Mouse (Mus musculus) MEL (cell line): ENCODE data around the gene Pak6. TPM values are rescaled to one million over a fixed set of nuclear protein-coding genes. Genes with fewer than 3 reads are reported as not detected.
A peak's percentile ranks its signal among the peaks of the same experiment; 100 is the strongest.

ENCODE experiments used
- DNase-seq: peaks from one replicate; pipeline ENCODE4 v3.0.0; 2011; ENCODE audit warnings: low read depth, low spot score
- H3K27ac ChIP-seq: 2 replicates; pipeline ENCODE4 v1.5.1; 2012; ENCODE audit warnings: low read depth, mild to moderate bottlenecking, control low read depth, low read length, moderate library complexity; ENCODE audit not compliant: control insufficient read depth
- H3K27me3 ChIP-seq, 2 experiments: fragments of 150-350 bp in 1 of 2; sonication (generic) in 1 of 2; 2 replicates each; pipeline ENCODE4 v1.6.1; 2012; ENCODE audit warnings: low read length in 2 of 2, mild to moderate bottlenecking in 2 of 2, improper control_type of control experiment in 1 of 2, moderate library complexity in 1 of 2; ENCODE audit not compliant: insufficient read depth in 2 of 2, control insufficient read depth in 1 of 2
- H3K36me3 ChIP-seq, 2 experiments: 2 replicates each; pipeline ENCODE4 v1.6.1; 2012 to 2014; ENCODE audit warnings: low read length in 2 of 2, improper control_type of control experiment in 1 of 2, inconsistent platforms in 1 of 2, mild to moderate bottlenecking in 1 of 2; ENCODE audit not compliant: insufficient read depth in 2 of 2, control insufficient read depth in 1 of 2
- H3K4me1 ChIP-seq, 2 experiments: fragments of 150-350 bp in 1 of 2; sonication (generic) in 1 of 2; 2 replicates each; pipeline ENCODE4 v1.6.1; 2012; ENCODE audit warnings: low read length in 2 of 2, improper control_type of control experiment in 1 of 2, mild to moderate bottlenecking in 1 of 2; ENCODE audit not compliant: insufficient read depth in 2 of 2, control insufficient read depth in 1 of 2
- H3K4me3 ChIP-seq, 2 experiments: fragments of 150-350 bp in 1 of 2; sonication (generic) in 1 of 2; 2 replicates each; pipeline ENCODE4 v1.5.1; 2012; ENCODE audit warnings: low read depth in 2 of 2, low read length in 2 of 2, mild to moderate bottlenecking in 2 of 2, moderate library complexity in 2 of 2, control low read depth in 1 of 2, improper control_type of control experiment in 1 of 2; ENCODE audit not compliant: control insufficient read depth in 1 of 2, insufficient read depth in 1 of 2
- H3K79me2 ChIP-seq: 2 replicates; pipeline ENCODE4 v1.6.1; 2012; ENCODE audit warnings: mild to moderate bottlenecking, low read length, moderate library complexity; ENCODE audit not compliant: control insufficient read depth, poor library complexity, insufficient read depth
- H3K9ac ChIP-seq: 2 replicates; pipeline ENCODE4 v1.6.1; 2012; ENCODE audit warnings: low read depth, mild to moderate bottlenecking, control low read depth, low read length, moderate library complexity; ENCODE audit not compliant: control insufficient read depth, poor library complexity, severe bottlenecking
- H3K9me3 ChIP-seq: fragments of 150-350 bp; sonication (generic); replicated peaks from 2 replicates; pipeline ENCODE4 v1.6.1; 2012; ENCODE audit warnings: mild to moderate bottlenecking, low read length, improper control_type of control experiment, moderate library complexity; ENCODE audit not compliant: insufficient read depth
- BHLHE40 ChIP-seq: IDR thresholded peaks from 2 replicates; pipeline ENCODE4 v1.6.1; 2012; ENCODE audit warnings: low read depth, mild to moderate bottlenecking, inconsistent platforms, low read length, improper control_type of control experiment, borderline replicate concordance
- CHD1 ChIP-seq: IDR thresholded peaks from 2 replicates; pipeline ENCODE4 v1.6.1; 2012; ENCODE audit warnings: low read depth, mild to moderate bottlenecking, inconsistent platforms, low read length, improper control_type of control experiment
- CHD2 ChIP-seq: IDR thresholded peaks from 2 replicates; pipeline ENCODE4 v1.6.1; 2011; ENCODE audit warnings: low read length, improper control_type of control experiment
- CTCF ChIP-seq, 3 experiments: IDR thresholded peaks in 2 of 3; conservative IDR thresholded peaks in 1 of 3; 2 replicates each; pipeline ENCODE4 v1.5.1; 2011 to 2012; ENCODE audit warnings: low read length in 3 of 3, low read depth in 2 of 3, mild to moderate bottlenecking in 2 of 3, improper control_type of control experiment in 1 of 3, inconsistent platforms in 1 of 3, mixed read lengths in 1 of 3, moderate library complexity in 1 of 3; ENCODE audit not compliant: control insufficient read depth in 1 of 3, insufficient read depth in 1 of 3, poor library complexity in 1 of 3, severe bottlenecking in 1 of 3
- E2F4 ChIP-seq: IDR thresholded peaks from 2 replicates; pipeline ENCODE4 v1.6.1; 2011; ENCODE audit warnings: low read depth, low read length, improper control_type of control experiment, borderline replicate concordance
- ELF1 ChIP-seq: IDR thresholded peaks from 2 replicates; pipeline ENCODE4 v1.6.1; 2014; ENCODE audit warnings: low read depth, mild to moderate bottlenecking, inconsistent platforms, low read length, improper control_type of control experiment, moderate library complexity
- EP300 ChIP-seq, 2 experiments: IDR thresholded peaks; 2 replicates each; pipeline ENCODE4 v1.6.1; 2011; ENCODE audit warnings: improper control_type of control experiment in 2 of 2, low read length in 2 of 2, low read depth in 1 of 2, mild to moderate bottlenecking in 1 of 2
- GABPA ChIP-seq: IDR thresholded peaks from 2 replicates; pipeline ENCODE4 v1.6.1; 2012; ENCODE audit warnings: low read depth, mild to moderate bottlenecking, inconsistent platforms, low read length, improper control_type of control experiment, moderate library complexity
- GATA1 ChIP-seq: IDR thresholded peaks from 2 replicates; pipeline ENCODE4 v1.6.1; 2011; ENCODE audit warnings: low read depth, low read length, improper control_type of control experiment
- JUND ChIP-seq: IDR thresholded peaks from 2 replicates; pipeline ENCODE4 v1.6.1; 2011; ENCODE audit warnings: low read depth, mild to moderate bottlenecking, improper control_type of control experiment, low read length
- KAT2A ChIP-seq: conservative IDR thresholded peaks from 2 replicates; pipeline ENCODE4 v1.6.1; 2012; ENCODE audit warnings: low read depth, low read length, improper control_type of control experiment, inconsistent platforms
- MAFK ChIP-seq: IDR thresholded peaks from 2 replicates; pipeline ENCODE4 v1.6.1; 2011; ENCODE audit warnings: low read depth, mild to moderate bottlenecking, low read length, improper control_type of control experiment, borderline replicate concordance
- MAZ ChIP-seq: IDR thresholded peaks from 2 replicates; pipeline ENCODE4 v1.6.1; 2012; ENCODE audit warnings: low read depth, mild to moderate bottlenecking, inconsistent platforms, low read length, improper control_type of control experiment
- MEF2A ChIP-seq: IDR thresholded peaks from 2 replicates; pipeline ENCODE4 v1.6.1; 2014; ENCODE audit warnings: low read depth, mild to moderate bottlenecking, inconsistent platforms, low read length, improper control_type of control experiment; ENCODE audit not compliant: poor library complexity, insufficient replicate concordance, severe bottlenecking; ENCODE audit errors: extremely low read depth
- MYB ChIP-seq: IDR thresholded peaks from 2 replicates; pipeline ENCODE4 v1.6.1; 2011; ENCODE audit warnings: mild to moderate bottlenecking, low read depth, low read length, improper control_type of control experiment
- MYC ChIP-seq: IDR thresholded peaks from 2 replicates; pipeline ENCODE4 v1.6.1; 2011; ENCODE audit warnings: low read depth, mild to moderate bottlenecking, low read length, improper control_type of control experiment, moderate library complexity
- NRF1 ChIP-seq: IDR thresholded peaks from 2 replicates; pipeline ENCODE4 v1.6.1; 2014; ENCODE audit warnings: low read depth, mild to moderate bottlenecking, inconsistent platforms, low read length, improper control_type of control experiment, moderate library complexity; ENCODE audit not compliant: poor library complexity, insufficient read depth, severe bottlenecking
- RCOR1 ChIP-seq: IDR thresholded peaks from 2 replicates; pipeline ENCODE4 v1.6.1; 2012; ENCODE audit warnings: low read depth, mild to moderate bottlenecking, inconsistent platforms, low read length, improper control_type of control experiment
- SIN3A ChIP-seq: IDR thresholded peaks from 2 replicates; pipeline ENCODE4 v1.6.1; 2012; ENCODE audit warnings: low read length, improper control_type of control experiment, inconsistent platforms
- SMC3 ChIP-seq: IDR thresholded peaks from 2 replicates; pipeline ENCODE4 v1.6.1; 2011; ENCODE audit warnings: low read depth, low read length, improper control_type of control experiment
- TBP ChIP-seq: IDR thresholded peaks from 2 replicates; pipeline ENCODE4 v1.8.0; 2011; ENCODE audit warnings: low read depth, low read length, improper control_type of control experiment
- TCF12 ChIP-seq: IDR thresholded peaks from 2 replicates; pipeline ENCODE4 v1.6.1; 2014; ENCODE audit warnings: low read depth, mild to moderate bottlenecking, inconsistent platforms, low read length, improper control_type of control experiment, moderate library complexity
- UBTF ChIP-seq: IDR thresholded peaks from 2 replicates; pipeline ENCODE4 v1.6.1; 2012; ENCODE audit warnings: low read depth, mild to moderate bottlenecking, inconsistent platforms, low read length, improper control_type of control experiment, moderate library complexity, borderline replicate concordance; ENCODE audit not compliant: insufficient read depth
- USF1 ChIP-seq: IDR thresholded peaks from 2 replicates; pipeline ENCODE4 v1.6.1; 2014; ENCODE audit warnings: low read depth, mild to moderate bottlenecking, inconsistent platforms, low read length, improper control_type of control experiment, moderate library complexity
- USF2 ChIP-seq, 2 experiments: IDR thresholded peaks; 2 replicates each; pipeline ENCODE4 v1.6.1; 2011 to 2012; ENCODE audit warnings: improper control_type of control experiment in 2 of 2, low read length in 2 of 2, borderline replicate concordance in 1 of 2, inconsistent platforms in 1 of 2, low read depth in 1 of 2, mild to moderate bottlenecking in 1 of 2; ENCODE audit not compliant: insufficient read depth in 1 of 2
- ZKSCAN1 ChIP-seq: IDR thresholded peaks from 2 replicates; pipeline ENCODE4 v1.6.1; 2012; ENCODE audit warnings: low read depth, mild to moderate bottlenecking, inconsistent platforms, low read length, improper control_type of control experiment, moderate library complexity
- ZMIZ1 ChIP-seq: IDR thresholded peaks from 2 replicates; pipeline ENCODE4 v1.6.1; 2012; ENCODE audit warnings: low read depth, mild to moderate bottlenecking, inconsistent platforms, low read length, improper control_type of control experiment, moderate library complexity
- ZNF384 ChIP-seq: IDR thresholded peaks from 2 replicates; pipeline ENCODE4 v1.6.1; 2012; ENCODE audit warnings: low read depth, mild to moderate bottlenecking, inconsistent platforms, low read length, improper control_type of control experiment
- polyA plus RNA-seq, 2 experiments: library from polyadenylated mRNA; stranded (reverse) in 1 of 2; unstranded in 1 of 2; fragments of >175 nt in 1 of 2; fragments of >200 nt in 1 of 2; gene quantifications; 2 replicates each; pipeline versions ENCODE4 v1.2.1 to v1.2.4; 2012; ENCODE audit warnings: low replicate concordance in 2 of 2, low read depth in 1 of 2; ENCODE audit not compliant: insufficient read length in 2 of 2, insufficient read depth in 1 of 2, missing spikeins in 1 of 2
- total RNA-seq: library from RNA; depleted of rRNA; stranded (reverse); fragments of 300-350 nt; gene quantifications from 2 replicates; pipeline ENCODE4 v1.2.3, GENCODE M21; 2012

Pak6 gene
- total and polyA plus RNA-seq, 3 experiments: 25.4 to 25.9 TPM; not detected in 1

- Histone ChIP-seq H3K9ac (no peak overlapping the region), H3K27me3 (no peaks in the 10 kb centered on the region), H3K79me2 (no peaks in the 10 kb centered on the region), H3K4me3 (no peak overlapping the region), H3K9me3 (no peaks in the 10 kb centered on the region), H3K4me1 (no peaks in the 10 kb centered on the region), H3K36me3 (peaks cover 0 to 38% of the 10 kb centered on the region in 2 experiments; a peak in 2 of 4 replicates), H3K27ac (no peak overlapping the region)
- TF ChIP-seq RCOR1 (no peak), ZMIZ1 (no peak), MYC (no peak), TCF12 (no peak), USF1 (no peak), GABPA (no peak), CHD2 (no peak), SIN3A (no peak), ELF1 (no peak), MAFK (no peak), TBP (no peak), JUND (no peak), SMC3 (no peak), UBTF (no peak), ZNF384 (no peak), CHD1 (no peak)
- DNase-seq: no peak
Observed at GRCm38 (mm10) chr2:118637258-118637657, 25.8 kb upstream of the Pak6 start.

GRCm38 (mm10) chr2:118637888-118638526, 25.1 kb upstream of the Pak6 start:
- H3K27me3 ChIP-seq: no peaks in the 10 kb centered on the region
- no peaks in the 10 kb centered on the region for H3K79me2 ChIP-seq
- H3K9ac ChIP-seq: no peak overlapping the region
- peaks cover 0 to 37% of the 10 kb centered on the region in 2 experiments; a peak in 2 of 4 replicates for H3K36me3 ChIP-seq
- no peaks in the 10 kb centered on the region for H3K4me1 ChIP-seq
- peak; percentile 76 for DNase-seq
- H3K9me3 ChIP-seq: no peaks in the 10 kb centered on the region
- H3K4me3 ChIP-seq: no peak overlapping the region
- no peak overlapping the region for H3K27ac ChIP-seq
- TF ChIP-seq USF1: no peak
- no peak for TF ChIP-seq EP300 (IDR thresholded peaks at IDR 0.05; ENCODE audit: low read depth in 1 of 2, low read length in 2 of 2)
- no peak for TF ChIP-seq MEF2A
- TF ChIP-seq E2F4: no peak
- 0 out of 2 replicates have a peak, but pooled peaks have one; percentile 5 for TF ChIP-seq GATA1
- TF ChIP-seq MAZ: peak; percentile 77
- TF ChIP-seq GABPA: 0 out of 2 replicates have a peak, but pooled peaks have one; percentile 35
- TF ChIP-seq MYC: peak; percentile 53; the same call in 1 of the 2 replicates
- TF ChIP-seq ZKSCAN1: no peak
- TF ChIP-seq MAFK: no peak
- no peak for TF ChIP-seq CHD2
- TF ChIP-seq ZNF384: peak; percentile 95
- TF ChIP-seq USF2 (IDR thresholded peaks at IDR 0.05; ENCODE audit: borderline replicate concordance in 1 of 2, insufficient read depth in 1 of 2, low read depth in 1 of 2, low read length in 2 of 2): no peak
- peak; percentile 76 to 91 (median 85) for TF ChIP-seq CTCF (IDR thresholded peaks at IDR 0.05 in 2 of 3, conservative IDR thresholded peaks at IDR 0.05 in 1 of 3; ENCODE audit: control insufficient read depth in 1 of 3, insufficient read depth in 1 of 3, low read depth in 2 of 3, low read length in 3 of 3, poor library complexity in 1 of 3, severe bottlenecking in 1 of 3)
- no peak for TF ChIP-seq KAT2A
- TF ChIP-seq SIN3A: peak; percentile 75
- no peak for TF ChIP-seq NRF1
- TF ChIP-seq BHLHE40: peak; percentile 17; the same call in 1 of the 2 replicates
- TF ChIP-seq TCF12: 0 out of 2 replicates have a peak, but pooled peaks have one; percentile 20
- TF ChIP-seq MYB: no peak
- no peak for TF ChIP-seq UBTF
